In genomic region chr8:89046639-89047348, GRCm38 (mm10) we compare ENCODE assay signal across 10 mouse cellular contexts. TPM values are rescaled to one million over a fixed set of nuclear protein-coding genes. Genes with fewer than 3 reads are reported as not detected.
A peak's percentile ranks its signal among the peaks of the same experiment; 100 is the strongest.
DNase-seq lines count a peak whose midpoint lies in the region; ATAC-seq and TF ChIP-seq lines count a peak whose summit lies in the region.
"Had no signal": no experiment of that assay in that cellular context is flagged by ENCODE, and none has a peak within 500 bp of the region (broad histone marks: within the 10 kb centered on the region; RNA-seq: fewer than 3 reads in every experiment).

No protein-coding gene starts in this region.

- peaks cover 40% of the 10 kb centered on the region for H3K4me1 ChIP-seq in heart, embryonic 10.5 days
- H3K4me1 ChIP-seq in embryonic facial prominence, embryonic 14.5 days (ENCODE audit: control insufficient read depth, insufficient read depth, low read length), result no peaks in the 10 kb centered on the region
- H3K4me1 ChIP-seq in kidney, postnatal 0 days (replicated peaks; ENCODE audit: insufficient read depth, low read length), result 0 out of 2 replicates have a peak, but pooled peaks cover 17% of the 10 kb centered on the region

- peak; percentile 1; the same call in 1 of the 2 replicates for TF ChIP-seq CTCF in kidney, postnatal 0 days (IDR thresholded peaks at IDR 0.05; ENCODE audit: low read depth)

- H3K27ac ChIP-seq in heart, embryonic 10.5 days, result no peak overlapping the region
- no peak overlapping the region for H3K27ac ChIP-seq in embryonic facial prominence, embryonic 14.5 days (replicated peaks; ENCODE audit: low read depth, low read length)
- H3K27ac ChIP-seq in kidney, postnatal 0 days, result peak overlapping the region; percentile 75
- H3K27ac ChIP-seq: embryonic facial prominence, embryonic 15.5 days had no signal

- peak overlapping the region; percentile 89 for H3K4me3 ChIP-seq in heart, embryonic 10.5 days
- H3K4me3 ChIP-seq in embryonic facial prominence, embryonic 14.5 days (ENCODE audit: low read depth, low read length), result 0 out of 2 replicates have a peak overlapping the region, but pooled peaks have one; percentile 5
- 0 out of 2 replicates have a peak overlapping the region, but pooled peaks have one; percentile 11 for H3K4me3 ChIP-seq in kidney, postnatal 0 days (replicated peaks; ENCODE audit: low read depth, low read length)

- H3K36me3 ChIP-seq in heart, embryonic 10.5 days, result no peaks in the 10 kb centered on the region
- no peaks in the 10 kb centered on the region for H3K36me3 ChIP-seq in embryonic facial prominence, embryonic 14.5 days (ENCODE audit: control insufficient read depth, insufficient read depth, low read length)
- no peaks in the 10 kb centered on the region for H3K36me3 ChIP-seq in kidney, postnatal 0 days (ENCODE audit: insufficient read depth, low read length)
- H3K36me3 ChIP-seq: embryonic facial prominence, embryonic 15.5 days had no signal

- peaks cover 61% of the 10 kb centered on the region for H3K27me3 ChIP-seq in heart, embryonic 10.5 days (ENCODE audit: insufficient read depth, poor library complexity, severe bottlenecking)
- H3K27me3 ChIP-seq in embryonic facial prominence, embryonic 14.5 days (replicated peaks; ENCODE audit: control insufficient read depth, insufficient read depth, low read length), result peaks cover 96% of the 10 kb centered on the region
- H3K27me3 ChIP-seq in kidney, postnatal 0 days (ENCODE audit: insufficient read depth, low read length), result 0 out of 2 replicates have a peak, but pooled peaks cover 6% of the 10 kb centered on the region

- no peak overlapping the region for H3K9ac ChIP-seq in embryonic facial prominence, embryonic 14.5 days (ENCODE audit: low read depth, low read length)
- H3K9ac ChIP-seq in kidney, postnatal 0 days (ENCODE audit: low read depth, low read length), result 0 out of 2 replicates have a peak overlapping the region, but pooled peaks have one; percentile 6
- H3K9ac ChIP-seq: embryonic facial prominence, embryonic 15.5 days had no signal

- ATAC-seq in embryonic facial prominence, embryonic 14.5 days (ENCODE audit: low read depth), result no peak
- ATAC-seq in kidney, postnatal 0 days (replicated peaks; ENCODE audit: low FRiP score, low read depth), result no peak

- H3K4me2 ChIP-seq in embryonic facial prominence, embryonic 14.5 days (ENCODE audit: low read depth, low read length), result 0 out of 2 replicates have a peak overlapping the region, but pooled peaks have one; percentile 86
- peak overlapping the region; percentile 76 for H3K4me2 ChIP-seq in kidney, postnatal 0 days (ENCODE audit: low read length)

- no peaks in the 10 kb centered on the region for H3K9me3 ChIP-seq in heart, embryonic 10.5 days
- H3K9me3 ChIP-seq in embryonic facial prominence, embryonic 14.5 days (ENCODE audit: control insufficient read depth, low read length), result no peaks in the 10 kb centered on the region
- H3K9me3 ChIP-seq in kidney, postnatal 0 days (replicated peaks; ENCODE audit: low read length), result no peaks in the 10 kb centered on the region
- H3K9me3 ChIP-seq: embryonic facial prominence, embryonic 15.5 days had no signal

- intact Hi-C loops in heart, postnatal 25 days (cut with DNase I), result no loop called here

- DNase-seq in heart, embryonic 10.5 days (ENCODE audit: low spot score), result no peak
- DNase-seq in heart, postnatal 25 days (ENCODE audit: low spot score), result no peak
- DNase-seq in embryonic facial prominence, embryonic 14.5 days (ENCODE audit: low spot score), result no peak
- DNase-seq in kidney, postnatal 0 days (ENCODE audit: low spot score), result peak; percentile 62
- DNase-seq in neural tube, embryonic 10.5 days (ENCODE audit: extremely low spot score, low spot score), result peak; percentile 65
- DNase-seq in lung, postnatal 4 days, result no peak
- no peak for DNase-seq in urinary bladder, postnatal 14 days (ENCODE audit: low spot score)
- DNase-seq in left cerebral cortex, adult 18-20 months (ENCODE audit: low spot score in 2 of 2), result no peak
- DNase-seq: lung, postnatal 36 days had no signal

- WGBS in heart, embryonic 10.5 days, result 3% methylated on average over 26 of the region's 26 CpGs
- 4% methylated on average over 26 of the region's 26 CpGs for WGBS in embryonic facial prominence, embryonic 14.5 days
- WGBS in kidney, postnatal 0 days, result 3% methylated on average over 26 of the region's 26 CpGs

RNA-seq across cellular contexts. Expression of gene Sall1, which starts 2.8 kb away (rescaled TPM):
- polyA plus RNA-seq in heart, embryonic 10.5 days (2016; fragmentation: Nextera tagmentation; extraction: Ambion mirVana), result 5.9 and 6.9 TPM in 2 replicates
- 1 to 10 TPM; 1.3 to 1.5 TPM for total RNA-seq in heart, postnatal 25 days (2021)
- polyA plus RNA-seq in embryonic facial prominence, embryonic 14.5 days (2014; fragmentation: Nextera tagmentation; extraction: Ambion mirVana), result 1.2 and 1.3 TPM in 2 replicates
- 24.6 and 25.6 TPM in 2 replicates for polyA plus RNA-seq in kidney, postnatal 0 days (2015; fragmentation: Nextera tagmentation; extraction: Ambion mirVana)
- 10 to 100 TPM; 12.5 to 12.7 TPM for total RNA-seq in left cerebral cortex, adult 18-20 months (2021)

Comparison
In these comparisons a context has a peak if more than half of its experiments do, and no peak if none do; other contexts are left out.
1. DNase-seq: peak in kidney, postnatal 0 days (single experiment) and neural tube, embryonic 10.5 days (single experiment); none in heart, embryonic 10.5 days (single experiment), heart, postnatal 25 days (single experiment), embryonic facial prominence, embryonic 14.5 days (single experiment), lung, postnatal 4 days (0 of 2), urinary bladder, postnatal 14 days (single experiment) and left cerebral cortex, adult 18-20 months (0 of 2).
2. H3K4me3 ChIP-seq: peak in every context shown above with its lines; median percentile 89 in heart, embryonic 10.5 days; 11 in kidney, postnatal 0 days; 5 in embryonic facial prominence, embryonic 14.5 days.